Comparison of ENCODE assay signal across 18 mouse cellular contexts in genomic region chr6:114291396-114291795, GRCm38 (mm10). TPM values are rescaled to one million over a fixed set of nuclear protein-coding genes. Genes with fewer than 3 reads are reported as not detected.
DNase-seq lines count a peak whose midpoint lies in the region; ATAC-seq lines count a peak whose summit lies in the region.
"Had no signal": no experiment of that assay in that cellular context is flagged by ENCODE, and none has a peak within 500 bp of the region (broad histone marks: within the 10 kb centered on the region; RNA-seq: fewer than 3 reads in every experiment).

No protein-coding gene starts in this region.

- H3K9ac ChIP-seq in midbrain, embryonic 11.5 days (ENCODE audit: low read length), result no peak overlapping the region
- 0 out of 2 replicates have a peak overlapping the region, but pooled peaks have one; percentile 50 for H3K9ac ChIP-seq in forebrain, embryonic 14.5 days (ENCODE audit: low read length)
- no peak overlapping the region for H3K9ac ChIP-seq in hindbrain, embryonic 15.5 days
- H3K9ac ChIP-seq in neural tube, embryonic 14.5 days (replicated peaks; ENCODE audit: low read depth, low read length), result no peak overlapping the region
- no peak overlapping the region for H3K9ac ChIP-seq in liver, embryonic 11.5 days (ENCODE audit: low read depth, low read length)
- H3K9ac ChIP-seq: embryonic facial prominence, embryonic 15.5 days; intestine, embryonic 15.5 days; kidney, embryonic 15.5 days; liver, embryonic 13.5 days; neural tube, embryonic 12.5 days had no signal

- H3K27me3 ChIP-seq in midbrain, embryonic 10.5 days (ENCODE audit: low read depth, poor library complexity, severe bottlenecking), result peaks cover 33% of the 10 kb centered on the region
- H3K27me3 ChIP-seq in midbrain, embryonic 11.5 days (ENCODE audit: control insufficient read depth, insufficient read depth, low read length), result no peaks in the 10 kb centered on the region
- no peaks in the 10 kb centered on the region for H3K27me3 ChIP-seq in forebrain, embryonic 14.5 days (replicated peaks; ENCODE audit: control insufficient read depth, insufficient read depth, low read length)
- no peaks in the 10 kb centered on the region for H3K27me3 ChIP-seq in hindbrain, embryonic 15.5 days
- no peaks in the 10 kb centered on the region for H3K27me3 ChIP-seq in neural tube, embryonic 14.5 days (ENCODE audit: control insufficient read depth, insufficient read depth, low read length)
- peaks cover 12% of the 10 kb centered on the region; the same call in 1 of the 2 replicates for H3K27me3 ChIP-seq in liver, embryonic 11.5 days (replicated peaks; ENCODE audit: control insufficient read depth, insufficient read depth, low read length)

- ATAC-seq in midbrain, embryonic 11.5 days (ENCODE audit: low FRiP score), result no peak
- ATAC-seq in forebrain, embryonic 14.5 days, result no peak
- ATAC-seq in hindbrain, embryonic 15.5 days (ENCODE audit: low FRiP score, low read depth), result no peak
- no peak for ATAC-seq in neural tube, embryonic 14.5 days (ENCODE audit: low read depth)
- ATAC-seq in liver, embryonic 11.5 days (replicated peaks; ENCODE audit: low FRiP score), result no peak

- H3K4me2 ChIP-seq in midbrain, embryonic 11.5 days, result no peak overlapping the region
- no peak overlapping the region; the same call in 1 of the 2 replicates for H3K4me2 ChIP-seq in forebrain, embryonic 14.5 days (ENCODE audit: low read length)
- H3K4me2 ChIP-seq in hindbrain, embryonic 15.5 days, result peak overlapping the region; percentile 42
- no peak overlapping the region for H3K4me2 ChIP-seq in neural tube, embryonic 14.5 days (ENCODE audit: low read depth, low read length)
- no peak overlapping the region for H3K4me2 ChIP-seq in liver, embryonic 11.5 days
- H3K4me2 ChIP-seq: embryonic facial prominence, embryonic 15.5 days; intestine, embryonic 15.5 days; kidney, embryonic 15.5 days; liver, embryonic 13.5 days had no signal

- H3K4me1 ChIP-seq in midbrain, embryonic 10.5 days, result peaks cover 47% of the 10 kb centered on the region
- peaks cover 30% of the 10 kb centered on the region for H3K4me1 ChIP-seq in midbrain, embryonic 11.5 days (ENCODE audit: control insufficient read depth, insufficient read depth, low read length)
- H3K4me1 ChIP-seq in forebrain, embryonic 14.5 days (ENCODE audit: control insufficient read depth, insufficient read depth, low read length), result peaks cover 72% of the 10 kb centered on the region
- peaks cover 97% of the 10 kb centered on the region for H3K4me1 ChIP-seq in hindbrain, embryonic 15.5 days (replicated peaks)
- H3K4me1 ChIP-seq in neural tube, embryonic 14.5 days (ENCODE audit: control insufficient read depth, insufficient read depth, low read length), result peaks cover 58% of the 10 kb centered on the region
- no peaks in the 10 kb centered on the region for H3K4me1 ChIP-seq in liver, embryonic 11.5 days (replicated peaks; ENCODE audit: control insufficient read depth, insufficient read depth, low read length)
- H3K4me1 ChIP-seq: embryonic facial prominence, embryonic 15.5 days; kidney, embryonic 15.5 days; liver, embryonic 13.5 days had no signal

- H3K4me3 ChIP-seq in midbrain, embryonic 10.5 days, result no peak overlapping the region
- H3K4me3 ChIP-seq in midbrain, embryonic 11.5 days (ENCODE audit: low read depth, low read length), result no peak overlapping the region
- no peak overlapping the region for H3K4me3 ChIP-seq in forebrain, embryonic 14.5 days (ENCODE audit: low read depth, low read length)
- no peak overlapping the region for H3K4me3 ChIP-seq in hindbrain, embryonic 15.5 days
- no peak overlapping the region for H3K4me3 ChIP-seq in neural tube, embryonic 14.5 days (ENCODE audit: low read depth, low read length)
- H3K4me3 ChIP-seq in liver, embryonic 11.5 days (ENCODE audit: low read depth, low read length), result no peak overlapping the region
- H3K4me3 ChIP-seq: embryonic facial prominence, embryonic 15.5 days; intestine, embryonic 15.5 days; kidney, embryonic 15.5 days; liver, embryonic 13.5 days; neural tube, embryonic 12.5 days had no signal

- 61% methylated on average over 5 of the region's 5 CpGs for WGBS in midbrain, embryonic 10.5 days
- WGBS in midbrain, embryonic 11.5 days, result 59% methylated on average over 5 of the region's 5 CpGs
- 42% methylated on average over 5 of the region's 5 CpGs for whole genome bisulfite sequencing in forebrain, embryonic 14.5 days
- 33% methylated on average over 5 of the region's 5 CpGs for WGBS in hindbrain, embryonic 15.5 days
- WGBS in neural tube, embryonic 14.5 days, result 41% methylated on average over 5 of the region's 5 CpGs
- WGBS in liver, embryonic 11.5 days, result 43% methylated on average over 5 of the region's 5 CpGs

- no peaks in the 10 kb centered on the region for H3K9me3 ChIP-seq in midbrain, embryonic 10.5 days (replicated peaks)
- H3K9me3 ChIP-seq in midbrain, embryonic 11.5 days (ENCODE audit: control insufficient read depth, low read length), result no peaks in the 10 kb centered on the region
- H3K9me3 ChIP-seq in forebrain, embryonic 14.5 days (replicated peaks; ENCODE audit: control insufficient read depth, low read length), result no peaks in the 10 kb centered on the region
- no peaks in the 10 kb centered on the region for H3K9me3 ChIP-seq in hindbrain, embryonic 15.5 days
- H3K9me3 ChIP-seq in neural tube, embryonic 14.5 days (ENCODE audit: control insufficient read depth, low read length), result no peaks in the 10 kb centered on the region
- H3K9me3 ChIP-seq in liver, embryonic 11.5 days (ENCODE audit: control insufficient read depth, low read length), result no peaks in the 10 kb centered on the region
- H3K9me3 ChIP-seq: embryonic facial prominence, embryonic 15.5 days; intestine, embryonic 15.5 days; kidney, embryonic 15.5 days; liver, embryonic 13.5 days; neural tube, embryonic 12.5 days had no signal

- no peaks in the 10 kb centered on the region for H3K36me3 ChIP-seq in midbrain, embryonic 10.5 days
- H3K36me3 ChIP-seq in midbrain, embryonic 11.5 days (ENCODE audit: control insufficient read depth, insufficient read depth, low read length), result no peaks in the 10 kb centered on the region
- no peaks in the 10 kb centered on the region; the same call in 1 of the 2 replicates for H3K36me3 ChIP-seq in forebrain, embryonic 14.5 days (ENCODE audit: control insufficient read depth, insufficient read depth, low read length)
- no peaks in the 10 kb centered on the region for H3K36me3 ChIP-seq in hindbrain, embryonic 15.5 days
- no peaks in the 10 kb centered on the region for H3K36me3 ChIP-seq in neural tube, embryonic 14.5 days (ENCODE audit: control insufficient read depth, insufficient read depth, low read length)
- no peaks in the 10 kb centered on the region for H3K36me3 ChIP-seq in liver, embryonic 11.5 days (ENCODE audit: control insufficient read depth, insufficient read depth, low read length)
- H3K36me3 ChIP-seq: embryonic facial prominence, embryonic 15.5 days; intestine, embryonic 15.5 days; kidney, embryonic 15.5 days; liver, embryonic 13.5 days; neural tube, embryonic 12.5 days had no signal

- H3K27ac ChIP-seq in midbrain, embryonic 10.5 days (replicated peaks), result peak overlapping the region; percentile 84
- no peak overlapping the region for H3K27ac ChIP-seq in midbrain, embryonic 11.5 days (ENCODE audit: low read depth, low read length)
- peak overlapping the region; percentile 91 for H3K27ac ChIP-seq in forebrain, embryonic 14.5 days (ENCODE audit: low read depth, low read length)
- peak overlapping the region; percentile 87 for H3K27ac ChIP-seq in hindbrain, embryonic 15.5 days (replicated peaks)
- H3K27ac ChIP-seq in neural tube, embryonic 14.5 days (ENCODE audit: low read depth, low read length), result peak overlapping the region; percentile 79
- H3K27ac ChIP-seq in liver, embryonic 11.5 days (ENCODE audit: low read depth, low read length), result no peak overlapping the region
- H3K27ac ChIP-seq: embryonic facial prominence, embryonic 15.5 days; intestine, embryonic 15.5 days; kidney, embryonic 15.5 days; liver, embryonic 13.5 days had no signal

- DNase-seq in midbrain, embryonic 10.5 days (ENCODE audit: low spot score), result no peak
- DNase-seq in midbrain, embryonic 11.5 days (ENCODE audit: low spot score, missing footprints), result no peak
- no peak for DNase-seq in forebrain, embryonic 14.5 days (ENCODE audit: low spot score)
- DNase-seq in lung, postnatal 14 days, result no peak
- no peak for DNase-seq in liver, embryonic 11.5 days (ENCODE audit: low spot score)
- no peak for DNase-seq in spleen, postnatal 10 days (ENCODE audit: low spot score in 2 of 2)
- DNase-seq: adrenal gland, adult 2 months; gastrocnemius, postnatal 10 days; heart, postnatal 10 days; liver, embryonic 13.5 days; lung, postnatal 10 days had no signal

RNA-seq across cellular contexts. Expression of gene Slc6a1, which starts 9.0 kb away (rescaled TPM):
- polyA plus RNA-seq in midbrain, embryonic 10.5 days (2016; fragmentation: Nextera tagmentation; extraction: Ambion mirVana), result 4.7 and 13.1 TPM in 2 replicates
- 13.3 and 16.5 TPM in 2 replicates for polyA plus RNA-seq in midbrain, embryonic 11.5 days (2014; fragmentation: Nextera tagmentation; extraction: Ambion mirVana)
- polyA plus RNA-seq in forebrain, embryonic 14.5 days (2014; fragmentation: Nextera tagmentation; extraction: Ambion mirVana), result 74.0 and 95.1 TPM in 2 replicates
- polyA plus RNA-seq in hindbrain, embryonic 15.5 days (2015; fragmentation: Nextera tagmentation; extraction: Ambion mirVana), result 130 and 150 TPM in 2 replicates
- polyA plus RNA-seq in neural tube, embryonic 14.5 days (2014; fragmentation: Nextera tagmentation; extraction: Ambion mirVana), result 122 and 156 TPM in 2 replicates
- 0.05 and 0.08 TPM in 2 replicates for polyA plus RNA-seq in liver, embryonic 11.5 days (2014; fragmentation: Nextera tagmentation; extraction: Ambion mirVana)
- polyA plus RNA-seq: adrenal gland, adult 2 months; C2C12 had no signal

Comparison
In these comparisons a context has a peak if more than half of its experiments do, and no peak if none do; other contexts are left out.
1. H3K27ac ChIP-seq: peak in midbrain, embryonic 10.5 days (single experiment), forebrain, embryonic 14.5 days (single experiment), hindbrain, embryonic 15.5 days (single experiment) and neural tube, embryonic 14.5 days (single experiment); none in midbrain, embryonic 11.5 days (single experiment) and liver, embryonic 11.5 days (single experiment).